Mouse (Mus musculus) embryonic facial prominence, embryonic 12.5 days (tissue): ENCODE results near the gene Chdh. TPM values are rescaled to one million over a fixed set of nuclear protein-coding genes. Genes with fewer than 3 reads are reported as not detected.

Experiments
- ATAC-seq: fragments of 200-750 bp; cut with Nextera tagmentation; 2 replicates; pipeline ENCODE4 v1.8.0; 2017; ENCODE audit not compliant: insufficient number of reproducible peaks, insufficient read depth, low FRiP score, low TSS enrichment
- H3K27ac ChIP-seq: fragments of 300-500 bp; sonication (generic); 2 replicates; pipeline ENCODE4 v1.5.1; 2016; ENCODE audit warnings: mild to moderate bottlenecking
- H3K27me3 ChIP-seq: fragments of 300-500 bp; sonication (generic); 2 replicates; pipeline ENCODE4 v1.6.1; 2016; ENCODE audit warnings: mild to moderate bottlenecking, moderate library complexity
- H3K36me3 ChIP-seq: fragments of 300-500 bp; sonication (generic); 2 replicates; pipeline ENCODE4 v1.6.1; 2016; ENCODE audit warnings: mild to moderate bottlenecking
- H3K4me1 ChIP-seq: fragments of 300-500 bp; sonication (generic); 2 replicates; pipeline ENCODE4 v1.6.1; 2016
- H3K4me2 ChIP-seq: fragments of 300-500 bp; sonication (generic); replicated peaks from 2 replicates; pipeline ENCODE4 v1.6.1; 2016; ENCODE audit warnings: mild to moderate bottlenecking, moderate library complexity
- H3K4me3 ChIP-seq: fragments of 300-500 bp; sonication (generic); 2 replicates; pipeline ENCODE4 v1.5.1; 2016; ENCODE audit warnings: mild to moderate bottlenecking
- H3K9ac ChIP-seq: fragments of 300-500 bp; sonication (generic); 2 replicates; pipeline ENCODE4 v1.6.1; 2016; ENCODE audit warnings: mild to moderate bottlenecking, moderate library complexity
- H3K9me3 ChIP-seq: fragments of 300-500 bp; sonication (generic); 2 replicates; pipeline ENCODE4 v1.6.1; 2016; ENCODE audit warnings: mild to moderate bottlenecking, moderate library complexity
- WGBS: fragments of 180-500 bp; shearing (Covaris S2); methylation state at CpG from one replicate; pipeline ENCODE4 v1.1.7; 2016; 5-methylcytosine and 5-hydroxymethylcytosine counted together
- microRNA-seq: library from miRNA; unstranded; fragments of <30 nt; microRNA quantifications from one replicate; pipeline ENCODE4, GENCODE M21; 2017
- polyA plus RNA-seq: library from polyadenylated mRNA; unstranded; fragments of >200 nt; fragmentation: Nextera tagmentation; extraction: Ambion mirVana; gene quantifications from 2 replicates; pipeline ENCODE4 v1.2.1, GENCODE M21; 2016

Chdh gene
- polyA plus RNA-seq, 1 experiment from 2014 or later, result 0.06 TPM

- WGBS, result 80% methylated on average over 7 of the region's 7 CpGs
- Histone ChIP-seq H3K4me1 (0 out of 2 replicates have a peak, but pooled peaks cover 5% of the 10 kb centered on the region), H3K9me3 (no peaks in the 10 kb centered on the region), H3K36me3 (no peaks in the 10 kb centered on the region), H3K27ac (no peak overlapping the region), H3K9ac (no peak overlapping the region), H3K4me3 (no peak overlapping the region), H3K4me2 (no peak overlapping the region), H3K27me3 (no peaks in the 10 kb centered on the region)
- ATAC-seq, result no peak
These were observed 66.6 kb downstream of the Chdh start for GRCm38 (mm10) chr14:30075268-30075887.

GRCm38 (mm10) chr14:30078115-30078808 is 69.4 kb downstream of the Chdh start:
- Histone ChIP-seq H3K4me3 (no peak overlapping the region), H3K4me1 (0 out of 2 replicates have a peak, but pooled peaks cover 5% of the 10 kb centered on the region), H3K27ac (no peak overlapping the region), H3K36me3 (no peaks in the 10 kb centered on the region), H3K27me3 (no peaks in the 10 kb centered on the region), H3K4me2 (no peak overlapping the region), H3K9me3 (no peaks in the 10 kb centered on the region), H3K9ac (no peak overlapping the region)
- no peak for ATAC-seq
- 68% methylated on average over 15 of the region's 15 CpGs for WGBS

GRCm38 (mm10) chr14:30079729-30080128 is 70.9 kb downstream of the Chdh start:
- Histone ChIP-seq H3K4me3 (no peak overlapping the region), H3K9me3 (no peaks in the 10 kb centered on the region), H3K4me1 (0 out of 2 replicates have a peak, but pooled peaks cover 5% of the 10 kb centered on the region), H3K36me3 (no peaks in the 10 kb centered on the region), H3K27ac (no peak overlapping the region), H3K4me2 (no peak overlapping the region), H3K9ac (no peak overlapping the region), H3K27me3 (no peaks in the 10 kb centered on the region)
- no peak for ATAC-seq
- 68% methylated on average over 4 of the region's 4 CpGs for WGBS

Small RNA genes within 50 kb of the gene (microRNA-seq; reads per million reads assigned to microRNA genes)
- gene Mir6947, result 1.1 reads per million

Other genes starting within 250 kb of the Chdh start
- 294 and 299 TPM in 2 replicates for gene Selenok, start 40.7 kb upstream of the Chdh start, polyA plus RNA-seq
- gene Actr8, start 30.7 kb upstream of the Chdh start, polyA plus RNA-seq, result 76.7 and 79.9 TPM in 2 replicates
- 0.63 and 0.75 TPM in 2 replicates for gene Il17rb, start 127 bp upstream of the Chdh start, polyA plus RNA-seq